Mouse (Mus musculus): ENCODE results near the gene Anapc5.

The Anapc5 gene

GRCm38 (mm10) chr5:122799379-122800344, 21.5 kb downstream of the Anapc5 start:
- DNase-seq (ENCODE audit: low spot score in 2 of 2) = no peak

DNA sequence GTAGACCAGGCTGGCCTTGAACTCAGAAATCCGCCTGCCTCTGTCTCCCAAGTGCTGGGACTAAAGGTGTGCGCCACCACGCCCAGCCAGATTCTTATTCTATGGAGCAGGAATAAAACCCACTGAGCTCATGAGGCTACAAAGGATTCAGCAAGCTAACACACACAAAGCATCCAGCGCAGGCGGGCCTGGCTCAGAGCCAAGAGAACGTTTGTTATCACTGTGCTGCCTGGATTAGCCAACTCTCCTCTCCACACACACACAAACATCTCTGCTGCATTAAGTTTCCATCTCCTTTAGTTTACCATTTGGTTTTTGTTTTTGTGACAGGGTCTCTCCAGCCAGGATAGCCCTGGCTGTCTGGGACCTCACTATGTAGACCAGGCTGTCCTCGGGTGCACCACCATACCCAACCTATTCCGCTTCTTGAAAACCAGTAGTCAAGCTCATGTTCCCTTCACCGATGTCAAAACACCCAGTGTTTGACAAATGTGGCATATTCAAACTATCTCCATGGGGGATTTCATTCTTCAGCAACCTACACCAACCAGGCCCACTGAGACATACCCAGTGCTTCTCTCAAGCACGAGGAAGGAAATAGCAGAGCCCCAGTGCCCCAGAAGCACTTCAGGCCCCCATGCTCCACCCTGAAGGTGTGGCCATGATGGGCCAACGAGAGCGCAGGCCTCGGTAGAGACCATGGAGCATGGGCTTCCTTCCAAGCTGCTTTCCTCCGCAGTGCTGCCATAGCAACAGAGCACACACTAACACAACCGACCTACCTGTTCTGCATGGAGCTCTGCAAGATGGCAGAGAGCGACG, 22.4 kb downstream of the Anapc5 start:
- peak; percentile 38 to 62 for DNase-seq (ENCODE audit: low spot score in 2 of 2)

DNA sequence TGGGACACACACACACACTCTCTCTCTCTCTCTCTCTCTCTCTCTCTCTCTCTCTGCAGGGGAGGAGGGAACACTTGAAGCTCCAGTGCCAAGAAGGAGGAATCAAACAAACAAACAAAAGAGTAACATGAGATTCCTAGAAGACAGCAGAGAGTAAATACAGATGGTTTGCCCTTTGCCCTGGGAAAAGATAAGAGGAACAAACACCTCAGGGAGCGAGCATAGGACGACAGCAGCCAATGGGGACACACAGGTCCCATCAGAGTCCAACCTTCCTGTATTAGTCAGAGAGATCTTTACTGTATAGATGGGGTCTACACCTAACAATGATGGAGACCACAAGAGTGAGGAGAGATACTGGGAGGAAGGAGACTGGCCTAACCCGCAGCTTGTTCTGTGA, 23.3 kb downstream of the Anapc5 start:
- no peak for DNase-seq (ENCODE audit: low spot score in 2 of 2)

DNA sequence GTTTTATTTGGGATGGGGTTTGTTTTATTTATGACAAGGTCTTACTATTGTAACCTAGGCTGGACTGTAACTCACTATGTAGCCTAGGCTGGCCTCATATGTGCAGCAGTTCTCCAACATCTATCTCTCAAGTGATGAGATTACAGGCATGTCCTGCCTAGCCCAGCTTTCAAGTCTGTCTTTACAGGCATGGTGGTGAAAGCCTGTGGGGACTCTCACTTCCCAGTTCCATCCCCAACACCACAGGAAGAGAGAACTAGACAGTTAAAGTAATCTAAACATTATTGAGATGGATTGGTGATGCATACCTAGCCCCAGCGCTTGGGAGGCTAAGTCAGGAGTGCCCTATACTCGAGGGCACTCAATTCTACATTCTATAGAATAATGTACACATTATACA, 32.4 kb downstream of the Anapc5 start:
- DNase-seq (ENCODE audit: low spot score in 2 of 2) = no peak

GRCm38 (mm10) chr5:122786035-122786819, 34.9 kb downstream of the Anapc5 start:
- no peak for DNase-seq (ENCODE audit: low spot score in 2 of 2)

GRCm38 (mm10) chr5:122783726-122784406, 37.3 kb downstream of the Anapc5 start:
- DNase-seq (ENCODE audit: low spot score in 2 of 2) = no peak

GRCm38 (mm10) chr5:122782066-122782465, 39.1 kb downstream of the Anapc5 start:
- DNase-seq (ENCODE audit: low spot score in 2 of 2) = no peak

- DNase-seq (ENCODE audit: low spot score in 2 of 2) = no peak
Measured at GRCm38 (mm10) chr5:122780791-122781432, 40.2 kb downstream of the Anapc5 start.

- DNase-seq (ENCODE audit: low spot score in 2 of 2) = peak; percentile 72 to 79
Measured at GRCm38 (mm10) chr5:122779277-122779834, 41.8 kb downstream of the Anapc5 start, which contains the start of gene Camkk2. TSS of gene Camkk2 (minus strand) at chr5:122779409.

GRCm38 (mm10) chr5:122778231-122779226, 42.6 kb downstream of the Anapc5 start:
- no peak for DNase-seq (ENCODE audit: low spot score in 2 of 2)

- DNase-seq (ENCODE audit: low spot score in 2 of 2) = no peak
Measured at GRCm38 (mm10) chr5:122777322-122777721, 43.8 kb downstream of the Anapc5 start.

- DNase-seq (ENCODE audit: low spot score in 2 of 2) = no peak
Measured at GRCm38 (mm10) chr5:122775646-122776286, 45.4 kb downstream of the Anapc5 start.

- DNase-seq (ENCODE audit: low spot score in 2 of 2) = no peak
Measured at GRCm38 (mm10) chr5:122774743-122775611, 46.2 kb downstream of the Anapc5 start.

GRCm38 (mm10) chr5:122773756-122774155, 47.4 kb downstream of the Anapc5 start:
- DNase-seq (ENCODE audit: low spot score in 2 of 2) = no peak

DNA sequence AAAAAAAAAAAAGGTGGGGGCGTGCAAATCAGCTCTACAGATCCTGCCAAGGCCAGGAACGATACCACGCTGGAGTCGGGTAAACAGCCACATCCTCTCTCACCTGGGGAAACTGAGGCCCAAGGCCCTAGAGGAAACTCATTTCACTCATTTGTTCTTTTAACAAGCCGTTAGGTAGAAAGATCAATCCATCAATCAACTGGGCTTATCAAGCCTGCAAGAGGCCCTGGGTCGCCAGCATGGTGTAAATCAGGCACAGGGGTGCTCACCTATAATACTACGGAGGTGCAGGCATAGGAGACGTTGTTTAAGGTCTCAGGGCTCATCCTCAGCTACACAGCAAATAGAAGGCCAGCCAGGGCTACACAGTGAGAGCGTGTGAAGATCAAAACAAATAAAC, 49.7 kb downstream of the Anapc5 start:
- DNase-seq (ENCODE audit: low spot score in 2 of 2) = no peak

- DNase-seq (ENCODE audit: low spot score in 2 of 2) = peak; percentile 38 to 86
Measured at GRCm38 (mm10) chr5:122770806-122771261, 50.3 kb downstream of the Anapc5 start.

DNA sequence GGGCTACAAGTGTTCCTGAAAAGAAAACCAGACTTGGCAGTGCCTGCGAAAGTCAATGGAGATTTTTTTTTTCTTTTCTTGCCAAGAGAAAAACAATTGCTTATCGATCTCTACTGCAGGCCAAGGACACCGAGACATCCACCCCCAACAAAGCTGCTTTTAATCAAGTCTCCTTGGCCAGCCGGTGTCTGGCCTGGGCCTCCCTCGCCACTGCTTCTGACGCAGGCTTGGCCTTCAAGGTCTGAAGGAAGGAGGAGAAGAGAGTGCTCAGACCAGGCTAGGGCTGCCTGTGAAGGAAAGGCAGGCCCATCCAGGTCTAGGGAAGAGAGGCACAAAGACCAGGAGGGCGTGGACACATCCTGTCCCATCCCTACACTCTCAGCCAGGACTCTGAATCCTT, 50.8 kb downstream of the Anapc5 start:
- peak in 1 of 2 experiments; percentile 43 for DNase-seq (ENCODE audit: low spot score in 2 of 2)

Data from urinary bladder, postnatal 36 days (tissue).